Mouse (Mus musculus) kidney, embryonic 14.5 days (tissue): ENCODE data around the gene Tanc1. TPM values are rescaled to one million over a fixed set of nuclear protein-coding genes. Genes with fewer than 3 reads are reported as not detected.

Experiments used
- ATAC-seq: fragments of 200-750 bp; cut with Nextera tagmentation; 2 replicates; pipeline ENCODE4 v1.8.0; 2017; ENCODE audit warnings: moderate number of reproducible peaks, mild to moderate bottlenecking, moderate TSS enrichment, moderate library complexity; ENCODE audit not compliant: low FRiP score, low TSS enrichment
- H3K27ac ChIP-seq: fragments of 300-500 bp; sonication (generic); 2 replicates; pipeline ENCODE4 v1.5.1; 2014; ENCODE audit warnings: low read depth, mild to moderate bottlenecking, low read length, moderate library complexity, mixed read lengths
- H3K27me3 ChIP-seq: fragments of 300-500 bp; sonication (generic); 2 replicates; pipeline ENCODE4 v1.6.1; 2014; ENCODE audit warnings: mild to moderate bottlenecking, low read length; ENCODE audit not compliant: control insufficient read depth, insufficient read depth
- H3K36me3 ChIP-seq: fragments of 300-500 bp; sonication (generic); 2 replicates; pipeline ENCODE4 v1.6.1; 2014; ENCODE audit warnings: low read length, mixed read lengths; ENCODE audit not compliant: control insufficient read depth, insufficient read depth
- H3K4me1 ChIP-seq: fragments of 300-500 bp; sonication (generic); 2 replicates; pipeline ENCODE4 v1.6.1; 2014; ENCODE audit warnings: low read length, mixed read lengths; ENCODE audit not compliant: control insufficient read depth, insufficient read depth
- H3K4me2 ChIP-seq: fragments of 300-500 bp; sonication (generic); replicated peaks from 2 replicates; pipeline ENCODE4 v1.6.1; 2014; ENCODE audit warnings: low read depth, mild to moderate bottlenecking, low read length
- H3K4me3 ChIP-seq: fragments of 300-500 bp; sonication (generic); 2 replicates; pipeline ENCODE4 v1.5.1; 2014; ENCODE audit warnings: mild to moderate bottlenecking, low read length
- H3K9ac ChIP-seq: fragments of 300-500 bp; sonication (generic); 2 replicates; pipeline ENCODE4 v1.6.1; 2014; ENCODE audit warnings: low read depth, mild to moderate bottlenecking, low read length, moderate library complexity
- H3K9me3 ChIP-seq: fragments of 300-500 bp; sonication (generic); 2 replicates; pipeline ENCODE4 v1.6.1; 2016; ENCODE audit warnings: low read length; ENCODE audit not compliant: control insufficient read depth
- WGBS: fragments of 180-500 bp; shearing (Covaris S2); extraction: QIAGEN DNeasy Blood & Tissue Kit; methylation state at CpG from one replicate; pipeline ENCODE4 v1.1.7; 2014; 5-methylcytosine and 5-hydroxymethylcytosine counted together
- polyA plus RNA-seq: library from polyadenylated mRNA; unstranded; fragments of >200 nt; fragmentation: Nextera tagmentation; extraction: Ambion mirVana; gene quantifications from 2 replicates; pipeline ENCODE4 v1.2.1, GENCODE M21; 2014

The Tanc1 gene
- polyA plus RNA-seq, 1 experiment from 2014 or later = 43.8 TPM

GRCm38 (mm10) chr2:59670087-59671060 lies 58.5 kb downstream of the Tanc1 start:
- H3K36me3 ChIP-seq = no peaks in the 10 kb centered on the region; the same call in 1 of the 2 replicates
- H3K27me3 ChIP-seq = no peaks in the 10 kb centered on the region
- H3K4me2 ChIP-seq = no peak overlapping the region
- H3K9me3 ChIP-seq = no peaks in the 10 kb centered on the region
- peak overlapping the region; percentile 77 for H3K27ac ChIP-seq
- H3K4me3 ChIP-seq = no peak overlapping the region
- peaks cover 49% of the 10 kb centered on the region for H3K4me1 ChIP-seq
- WGBS = 39% methylated on average over 15 of the region's 15 CpGs
- peak; percentile 10; the same call in 1 of the 2 replicates for ATAC-seq
- H3K9ac ChIP-seq = no peak overlapping the region; the same call in 1 of the 2 replicates

DNA sequence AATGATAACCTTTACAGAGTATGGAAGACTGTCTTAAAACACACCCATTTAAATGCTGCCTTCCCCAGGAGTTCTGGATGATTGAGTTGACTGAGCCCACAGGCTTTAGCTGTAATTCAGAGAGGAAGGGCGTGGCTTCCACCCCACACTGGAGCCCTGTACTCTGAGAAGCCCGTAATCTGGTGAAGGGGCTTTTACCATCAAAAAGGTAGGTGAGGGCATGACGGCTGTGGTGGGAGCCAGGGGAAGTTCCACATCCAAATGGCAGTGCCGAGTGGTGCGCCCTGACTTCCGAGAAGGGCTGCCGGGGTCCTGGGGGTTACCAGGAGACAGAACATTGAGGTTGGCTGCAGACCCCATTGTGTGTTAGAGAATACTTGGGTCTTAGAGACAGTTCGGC lies 59.8 kb downstream of the Tanc1 start:
- peak overlapping the region; percentile 77 for H3K27ac ChIP-seq
- H3K4me2 ChIP-seq = peak overlapping the region; percentile 18; the same call in 1 of the 2 replicates
- no peaks in the 10 kb centered on the region for H3K27me3 ChIP-seq
- no peak overlapping the region for H3K4me3 ChIP-seq
- 16% methylated on average over 8 of the region's 8 CpGs for WGBS
- no peaks in the 10 kb centered on the region for H3K9me3 ChIP-seq
- no peak overlapping the region for H3K9ac ChIP-seq
- ATAC-seq = 0 out of 2 replicates have a peak, but pooled peaks have one; percentile 2
- no peaks in the 10 kb centered on the region; the same call in 1 of the 2 replicates for H3K36me3 ChIP-seq
- peaks cover 61% of the 10 kb centered on the region for H3K4me1 ChIP-seq

DNA sequence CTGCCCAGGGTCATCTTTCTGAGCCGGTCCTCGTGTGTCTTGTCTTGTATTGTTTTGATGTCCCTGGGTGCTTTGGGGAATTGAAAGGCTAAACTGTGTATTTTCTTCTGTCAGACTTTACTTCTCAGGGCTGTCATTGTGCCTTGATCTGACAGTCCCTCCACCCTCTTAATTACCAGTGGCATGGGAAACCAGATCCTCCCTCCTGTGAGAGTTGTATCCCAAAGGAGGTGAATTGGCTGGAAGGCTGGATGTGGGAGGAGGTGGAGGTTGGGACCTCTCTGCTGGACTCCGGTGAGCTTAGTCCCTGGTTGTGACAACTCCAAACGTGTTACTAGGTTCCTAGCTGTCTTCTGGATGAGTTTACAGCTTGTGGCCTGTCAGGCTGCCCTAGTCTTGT lies 60.2 kb downstream of the Tanc1 start:
- H3K4me2 ChIP-seq = peak overlapping the region; percentile 18
- H3K27ac ChIP-seq = peak overlapping the region; percentile 77
- peaks cover 64% of the 10 kb centered on the region for H3K4me1 ChIP-seq
- H3K4me3 ChIP-seq = no peak overlapping the region
- no peak overlapping the region for H3K9ac ChIP-seq
- H3K9me3 ChIP-seq = no peaks in the 10 kb centered on the region
- ATAC-seq = peak; percentile 44
- no peaks in the 10 kb centered on the region; the same call in 1 of the 2 replicates for H3K36me3 ChIP-seq
- WGBS = 10% methylated on average over 4 of the region's 4 CpGs
- H3K27me3 ChIP-seq = no peaks in the 10 kb centered on the region

- Histone ChIP-seq H3K4me2 (peak overlapping the region; percentile 15), H3K4me1 (peaks cover 70% of the 10 kb centered on the region), H3K9ac (no peak overlapping the region), H3K36me3 (no peaks in the 10 kb centered on the region; the same call in 1 of the 2 replicates), H3K9me3 (no peaks in the 10 kb centered on the region), H3K27ac (peak overlapping the region; percentile 77), H3K27me3 (no peaks in the 10 kb centered on the region), H3K4me3 (no peak overlapping the region)
- peak; percentile 30; the same call in 1 of the 2 replicates for ATAC-seq
- 21% methylated on average over 8 of the region's 8 CpGs for WGBS
Observed at GRCm38 (mm10) chr2:59672686-59673085, 60.8 kb downstream of the Tanc1 start.

GRCm38 (mm10) chr2:59673351-59673750 lies 61.5 kb downstream of the Tanc1 start:
- 66% methylated on average over 6 of the region's 6 CpGs for WGBS
- Histone ChIP-seq H3K4me3 (no peak overlapping the region), H3K27ac (peak overlapping the region; percentile 77), H3K36me3 (no peaks in the 10 kb centered on the region), H3K4me2 (no peak overlapping the region), H3K4me1 (peaks cover 76% of the 10 kb centered on the region), H3K9me3 (no peaks in the 10 kb centered on the region), H3K9ac (no peak overlapping the region), H3K27me3 (no peaks in the 10 kb centered on the region)
- no peak for ATAC-seq

- 21% methylated on average over 1 of the region's 1 CpGs for WGBS
- H3K9ac ChIP-seq = no peak overlapping the region
- peak; percentile 34; the same call in 1 of the 2 replicates for ATAC-seq
- H3K9me3 ChIP-seq = no peaks in the 10 kb centered on the region
- H3K27me3 ChIP-seq = no peaks in the 10 kb centered on the region
- no peak overlapping the region for H3K4me2 ChIP-seq
- H3K4me3 ChIP-seq = no peak overlapping the region
- no peaks in the 10 kb centered on the region for H3K36me3 ChIP-seq
- peaks cover 80% of the 10 kb centered on the region for H3K4me1 ChIP-seq
- peak overlapping the region; percentile 77 for H3K27ac ChIP-seq
Observed at GRCm38 (mm10) chr2:59673877-59674276, 62.0 kb downstream of the Tanc1 start.

- Histone ChIP-seq H3K27ac (peak overlapping the region; percentile 25; the same call in 1 of the 2 replicates), H3K9me3 (no peaks in the 10 kb centered on the region), H3K4me3 (no peak overlapping the region), H3K36me3 (no peaks in the 10 kb centered on the region), H3K9ac (no peak overlapping the region), H3K27me3 (no peaks in the 10 kb centered on the region), H3K4me1 (peaks cover 80% of the 10 kb centered on the region), H3K4me2 (no peak overlapping the region)
- ATAC-seq = no peak
- 25% methylated on average over 17 of the region's 17 CpGs for WGBS
Observed at GRCm38 (mm10) chr2:59675270-59675995, 63.6 kb downstream of the Tanc1 start.

DNA sequence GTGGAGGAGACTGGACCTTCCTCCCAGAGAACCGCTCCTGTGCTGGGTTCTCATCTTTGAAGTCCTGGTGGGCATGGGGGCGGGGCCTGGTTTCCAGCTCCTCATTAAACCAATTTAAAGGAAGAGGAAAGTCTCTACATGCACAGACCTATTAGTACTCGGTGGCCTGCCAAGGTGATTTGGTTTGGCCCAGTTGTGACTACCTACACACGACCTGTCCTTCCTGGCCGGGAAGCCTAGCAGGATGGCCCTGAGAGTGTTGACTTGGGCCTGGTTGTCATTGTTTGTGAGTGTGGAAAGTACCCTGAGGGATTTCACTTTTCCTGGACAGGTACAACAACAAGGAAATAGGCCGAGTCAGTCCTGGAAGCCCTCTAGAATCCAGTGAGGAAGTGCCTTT lies 64.2 kb downstream of the Tanc1 start:
- H3K9me3 ChIP-seq = no peaks in the 10 kb centered on the region
- peaks cover 76% of the 10 kb centered on the region for H3K4me1 ChIP-seq
- no peak overlapping the region for H3K9ac ChIP-seq
- no peaks in the 10 kb centered on the region for H3K36me3 ChIP-seq
- H3K27ac ChIP-seq = peak overlapping the region; percentile 76; the same call in 1 of the 2 replicates
- H3K4me2 ChIP-seq = no peak overlapping the region
- H3K4me3 ChIP-seq = no peak overlapping the region
- 49% methylated on average over 6 of the region's 6 CpGs for WGBS
- no peaks in the 10 kb centered on the region for H3K27me3 ChIP-seq
- no peak for ATAC-seq
